Mouse (Mus musculus): Measurements from ENCODE around the gene Gm21974. TPM values are rescaled to one million over a fixed set of nuclear protein-coding genes. Genes with fewer than 3 reads are reported as not detected.
A peak's percentile ranks its signal among the peaks of the same experiment; 100 is the strongest.
"Not testable (repeated sequence)": the region's sequence is repeated elsewhere in the genome, so short reads cannot be mapped to it uniquely, and the experiment has no call there.

The Gm21974 gene
- total RNA-seq, 1 experiment from 2014 or later: not detected

- DNase-seq: peak; percentile 83
Observed at GRCm38 (mm10) chr7:127876467-127877348, 18.5 kb downstream of the Gm21974 start, which contains the start of gene Zfp668. Gene Zfp668 (minus strand): TSS chr7:127876828.

- peak; percentile 76 for DNase-seq
Observed at GRCm38 (mm10) chr7:127876041-127876466, 19.2 kb downstream of the Gm21974 start, which contains the start of gene Zfp646. Gene Zfp646 (plus strand): TSS chr7:127876221.

- peak; percentile 88 for DNase-seq
Observed at GRCm38 (mm10) chr7:127875627-127876001, 19.6 kb downstream of the Gm21974 start.

- DNase-seq: no peak
Observed at GRCm38 (mm10) chr7:127874812-127875626, 20.2 kb downstream of the Gm21974 start.

GRCm38 (mm10) chr7:127870136-127870821 is 25.0 kb downstream of the Gm21974 start:
- no peak for DNase-seq

GRCm38 (mm10) chr7:127869149-127869810 is 26.0 kb downstream of the Gm21974 start:
- DNase-seq: no peak

GRCm38 (mm10) chr7:127867641-127868040 is 27.6 kb downstream of the Gm21974 start:
- DNase-seq: no peak

GRCm38 (mm10) chr7:127866434-127866833 is 28.8 kb downstream of the Gm21974 start:
- no peak for DNase-seq

GRCm38 (mm10) chr7:127858258-127858657 is 37.0 kb downstream of the Gm21974 start:
- no peak for DNase-seq

- DNase-seq: no peak
Observed at GRCm38 (mm10) chr7:127850906-127851305, 44.3 kb downstream of the Gm21974 start.

GRCm38 (mm10) chr7:127849973-127850875 is 45.0 kb downstream of the Gm21974 start:
- DNase-seq: no peak

GRCm38 (mm10) chr7:127842001-127842718 is 53.1 kb downstream of the Gm21974 start:
- DNase-seq: peak; percentile 81

GRCm38 (mm10) chr7:127841340-127842000 is 53.8 kb downstream of the Gm21974 start:
- peak; percentile 95 for DNase-seq

GRCm38 (mm10) chr7:127840886-127841285 is 54.4 kb downstream of the Gm21974 start:
- DNase-seq: peak; percentile 50

GRCm38 (mm10) chr7:127840031-127840430 is 55.2 kb downstream of the Gm21974 start:
- not testable (repeated sequence) for DNase-seq

GRCm38 (mm10) chr7:127837878-127838277 is 57.4 kb downstream of the Gm21974 start:
- DNase-seq: not testable (repeated sequence)

GRCm38 (mm10) chr7:127837473-127837872 is 57.8 kb downstream of the Gm21974 start:
- no peak for DNase-seq
